Mouse (Mus musculus): ENCODE data around the gene Rnf38.

GRCm38 (mm10) chr4:44106297-44106821 lies 127.2 kb downstream of the Rnf38 start:
- TF ChIP-seq CTCF (IDR thresholded peaks at IDR 0.05; ENCODE audit: extremely low read depth, insufficient read length, insufficient replicate concordance, low read depth, low read length), result no peak
- no peak for TF ChIP-seq POLR2A (IDR thresholded peaks at IDR 0.05; ENCODE audit: low read depth, low read length)
